Mouse (Mus musculus) embryonic facial prominence, embryonic 11.5 days (tissue): Measurements from ENCODE around the gene Prrc2b. TPM values are rescaled to one million over a fixed set of nuclear protein-coding genes. Genes with fewer than 3 reads are reported as not detected.

Experiments used
- ATAC-seq: fragments of 200-750 bp; cut with Nextera tagmentation; replicated peaks from 2 replicates; pipeline ENCODE4 v1.8.0; 2017; ENCODE audit warnings: low read depth; ENCODE audit not compliant: insufficient number of reproducible peaks, low FRiP score, low TSS enrichment
- DNase-seq: peaks from one replicate; pipeline ENCODE4 v3.0.0-alpha.2; 2015; ENCODE audit warnings: low spot score
- H3K27ac ChIP-seq: fragments of 300-500 bp; sonication (generic); replicated peaks from 2 replicates; pipeline ENCODE4 v1.5.1; 2014; ENCODE audit warnings: mild to moderate bottlenecking, low read depth, low read length, control low read depth
- H3K27me3 ChIP-seq: fragments of 300-500 bp; sonication (generic); 2 replicates; pipeline ENCODE4 v1.6.1; 2014; ENCODE audit warnings: mild to moderate bottlenecking, low read length, moderate library complexity, mixed read lengths; ENCODE audit not compliant: control insufficient read depth, insufficient read depth
- H3K36me3 ChIP-seq: fragments of 300-500 bp; sonication (generic); replicated peaks from 2 replicates; pipeline ENCODE4 v1.6.1; 2014; ENCODE audit warnings: low read depth, mild to moderate bottlenecking, low read length, moderate library complexity, mixed read lengths; ENCODE audit not compliant: control insufficient read depth, insufficient read depth
- H3K4me1 ChIP-seq: fragments of 300-500 bp; sonication (generic); 2 replicates; pipeline ENCODE4 v1.6.1; 2014; ENCODE audit warnings: low read length, mixed read lengths; ENCODE audit not compliant: control insufficient read depth, insufficient read depth
- H3K4me2 ChIP-seq: fragments of 300-500 bp; sonication (generic); 2 replicates; pipeline ENCODE4 v1.6.1; 2014; ENCODE audit warnings: low read depth, mild to moderate bottlenecking, control low read depth, low read length, moderate library complexity
- H3K4me3 ChIP-seq: fragments of 300-500 bp; sonication (generic); 2 replicates; pipeline ENCODE4 v1.5.1; 2014; ENCODE audit warnings: low read depth, low read length, control low read depth
- H3K9ac ChIP-seq: fragments of 300-500 bp; sonication (generic); replicated peaks from 2 replicates; pipeline ENCODE4 v1.6.1; 2014; ENCODE audit warnings: mild to moderate bottlenecking, control low read depth, low read length
- H3K9me3 ChIP-seq: fragments of 300-500 bp; sonication (generic); replicated peaks from 2 replicates; pipeline ENCODE4 v1.6.1; 2016; ENCODE audit warnings: mild to moderate bottlenecking, low read length, inconsistent platforms, mixed read lengths; ENCODE audit not compliant: control insufficient read depth
- WGBS: fragments of 180-500 bp; shearing (Covaris S2); extraction: QIAGEN DNeasy Blood & Tissue Kit; methylation state at CpG from one replicate; pipeline ENCODE4 v1.1.7; 2014; 5-methylcytosine and 5-hydroxymethylcytosine counted together
- polyA plus RNA-seq: library from polyadenylated mRNA; unstranded; fragments of >200 nt; fragmentation: Nextera tagmentation; extraction: Ambion mirVana; gene quantifications from 2 replicates; pipeline ENCODE4 v1.2.1, GENCODE M21; 2014

Prrc2b gene
- polyA plus RNA-seq, 1 experiment from 2014 or later: 46.2 TPM

GRCm38 (mm10) chr2:32182676-32183296 is 31.9 kb downstream of the Prrc2b start:
- no peak for DNase-seq
- peaks cover 8% of the 10 kb centered on the region for H3K36me3 ChIP-seq
- H3K27ac ChIP-seq: no peak overlapping the region
- H3K4me1 ChIP-seq: no peaks in the 10 kb centered on the region
- no peaks in the 10 kb centered on the region for H3K27me3 ChIP-seq
- no peaks in the 10 kb centered on the region for H3K9me3 ChIP-seq
- H3K4me3 ChIP-seq: no peak overlapping the region
- no peak for ATAC-seq
- H3K9ac ChIP-seq: no peak overlapping the region
- WGBS: 73% methylated on average over 13 of the region's 13 CpGs
- H3K4me2 ChIP-seq: no peak overlapping the region

DNA sequence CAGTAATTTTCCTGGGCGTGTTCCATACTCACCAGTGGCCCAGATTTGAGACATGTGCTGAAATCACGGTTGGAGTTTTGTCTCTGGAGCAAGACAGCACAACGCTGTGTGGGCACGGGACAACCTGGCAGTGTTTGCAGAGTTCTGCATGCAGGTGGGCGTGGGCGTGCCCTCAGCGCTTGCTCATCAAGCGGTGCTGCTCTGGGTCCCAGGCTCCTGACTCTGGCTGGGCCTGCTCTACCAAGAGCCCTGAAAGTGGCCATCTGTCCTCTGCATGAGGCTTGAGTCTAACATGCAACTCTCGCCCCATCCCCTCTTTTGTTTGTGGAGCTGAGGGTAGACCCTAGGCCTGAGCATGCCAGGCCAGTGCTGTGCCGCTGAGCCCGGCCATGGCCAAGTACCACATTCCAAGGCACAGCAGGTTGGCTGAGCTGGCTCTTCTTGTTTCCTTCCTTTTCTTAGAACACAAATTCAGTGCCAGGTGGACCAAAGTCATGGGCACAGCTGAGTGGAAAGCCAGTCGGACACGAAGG is 36.2 kb downstream of the Prrc2b start:
- Histone ChIP-seq H3K9ac (no peak overlapping the region), H3K27me3 (no peaks in the 10 kb centered on the region), H3K4me3 (no peak overlapping the region), H3K27ac (no peak overlapping the region), H3K4me1 (no peaks in the 10 kb centered on the region), H3K9me3 (no peaks in the 10 kb centered on the region), H3K4me2 (no peak overlapping the region), H3K36me3 (peaks cover 17% of the 10 kb centered on the region)
- WGBS: 94% methylated on average over 13 of the region's 13 CpGs
- DNase-seq: no peak
- no peak for ATAC-seq

- WGBS: 88% methylated on average over 7 of the region's 7 CpGs
- no peaks in the 10 kb centered on the region for H3K9me3 ChIP-seq
- H3K4me1 ChIP-seq: no peaks in the 10 kb centered on the region
- peaks cover 20% of the 10 kb centered on the region for H3K36me3 ChIP-seq
- H3K4me2 ChIP-seq: no peak overlapping the region
- H3K27me3 ChIP-seq: no peaks in the 10 kb centered on the region
- H3K9ac ChIP-seq: no peak overlapping the region
- H3K4me3 ChIP-seq: no peak overlapping the region
- no peak overlapping the region for H3K27ac ChIP-seq
- DNase-seq: no peak
- no peak for ATAC-seq
Observed at GRCm38 (mm10) chr2:32187649-32188048, 36.8 kb downstream of the Prrc2b start.

GRCm38 (mm10) chr2:32189060-32189681 is 38.3 kb downstream of the Prrc2b start:
- 82% methylated on average over 5 of the region's 5 CpGs for WGBS
- H3K9me3 ChIP-seq: no peaks in the 10 kb centered on the region
- peaks cover 31% of the 10 kb centered on the region for H3K36me3 ChIP-seq
- H3K9ac ChIP-seq: no peak overlapping the region
- no peaks in the 10 kb centered on the region for H3K27me3 ChIP-seq
- no peaks in the 10 kb centered on the region for H3K4me1 ChIP-seq
- no peak overlapping the region for H3K27ac ChIP-seq
- H3K4me3 ChIP-seq: no peak overlapping the region
- no peak overlapping the region for H3K4me2 ChIP-seq
- DNase-seq (no peak), ATAC-seq (no peak)

GRCm38 (mm10) chr2:32190620-32191019 is 39.7 kb downstream of the Prrc2b start:
- no peak overlapping the region for H3K27ac ChIP-seq
- H3K4me3 ChIP-seq: no peak overlapping the region
- no peaks in the 10 kb centered on the region for H3K4me1 ChIP-seq
- no peak for ATAC-seq
- no peak overlapping the region for H3K9ac ChIP-seq
- H3K36me3 ChIP-seq: peaks cover 39% of the 10 kb centered on the region
- no peaks in the 10 kb centered on the region for H3K27me3 ChIP-seq
- no peak for DNase-seq
- H3K4me2 ChIP-seq: no peak overlapping the region
- 74% methylated on average over 1 of the region's 1 CpGs for WGBS
- H3K9me3 ChIP-seq: no peaks in the 10 kb centered on the region

GRCm38 (mm10) chr2:32191872-32192507 is 41.1 kb downstream of the Prrc2b start:
- H3K36me3 ChIP-seq: peaks cover 49% of the 10 kb centered on the region
- peak; percentile 40 for DNase-seq
- ATAC-seq: no peak

GRCm38 (mm10) chr2:32198977-32199376 is 48.1 kb downstream of the Prrc2b start:
- Histone ChIP-seq H3K27me3 (no peaks in the 10 kb centered on the region), H3K4me1 (no peaks in the 10 kb centered on the region), H3K9me3 (no peaks in the 10 kb centered on the region), H3K27ac (no peak overlapping the region), H3K4me3 (no peak overlapping the region), H3K36me3 (peaks cover 47% of the 10 kb centered on the region), H3K9ac (no peak overlapping the region), H3K4me2 (no peak overlapping the region)
- DNase-seq (no peak), ATAC-seq (no peak)
- 87% methylated on average over 11 of the region's 11 CpGs for WGBS

More at GRCm38 (mm10) chr2:32191872-32192507, 41.1 kb downstream of the Prrc2b start:
- H3K9ac ChIP-seq: no peak overlapping the region
- WGBS: 84% methylated on average over 16 of the region's 18 CpGs
- H3K9me3 ChIP-seq: no peaks in the 10 kb centered on the region
- H3K4me1 ChIP-seq: no peaks in the 10 kb centered on the region
- no peak overlapping the region for H3K4me3 ChIP-seq
- no peak overlapping the region for H3K27ac ChIP-seq
- no peak overlapping the region for H3K4me2 ChIP-seq
- H3K27me3 ChIP-seq: no peaks in the 10 kb centered on the region

DNA sequence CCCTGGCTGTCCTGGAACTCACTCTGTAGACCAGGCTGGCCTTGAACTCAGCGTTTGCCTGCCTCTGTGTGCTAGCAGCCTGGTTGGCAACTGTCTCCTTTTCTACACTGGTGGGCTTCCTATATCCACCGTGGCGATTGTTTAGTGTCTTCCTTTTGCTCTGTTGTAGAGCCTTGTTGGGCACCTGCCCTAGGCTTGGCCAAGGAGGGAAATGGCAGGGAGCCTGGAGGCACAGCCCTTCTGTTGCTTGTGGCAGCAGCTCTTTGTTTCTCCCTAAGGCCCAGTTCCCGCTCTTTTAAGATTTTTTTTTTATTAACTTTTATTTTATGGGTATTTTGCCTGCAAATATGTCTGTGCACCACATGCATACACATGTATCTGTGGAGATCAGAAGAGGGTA is 49.2 kb downstream of the Prrc2b start:
- WGBS: 93% methylated on average over 4 of the region's 4 CpGs
- H3K36me3 ChIP-seq: peaks cover 40% of the 10 kb centered on the region

More for the DNA sequence above, 49.2 kb downstream of the Prrc2b start:
- no peak for DNase-seq
- no peak overlapping the region for H3K4me3 ChIP-seq
- no peak overlapping the region for H3K4me2 ChIP-seq
- H3K27ac ChIP-seq: no peak overlapping the region
- H3K9ac ChIP-seq: no peak overlapping the region
- H3K27me3 ChIP-seq: no peaks in the 10 kb centered on the region
- H3K9me3 ChIP-seq: no peaks in the 10 kb centered on the region
- no peak for ATAC-seq
- no peaks in the 10 kb centered on the region for H3K4me1 ChIP-seq
